Mouse (Mus musculus) v-Abl transformed pro-B cells (cell line): ENCODE measurements around the gene Rtca.

Experiments
- in situ Hi-C, 2 experiments: fragments of 400-800 bp; cut with MboI; formaldehyde crosslinking; loops; one replicate each; pipeline ENCODE4 v1.15.1; 2025; ENCODE audit not compliant: unreplicated experiment in 2 of 2

Gene Rtca

GRCm38 (mm10) chr3:116507772-116508351, at the start of gene Rtca:
Gene Rtca, minus strand, starts transcription at chr3:116508208.
- in situ Hi-C loops = loop anchor here in 1 of 2 experiments (5.0 to 25.0 kb wide), 2 partner anchors 86 to 496 kb away; partner anchors contain the start of genes Cdc14a, Extl2 and Slc30a7

- in situ Hi-C loops = no loop called here
Measured at GRCm38 (mm10) chr3:116551362-116551761, 43.4 kb upstream of the Rtca start.

DNA sequence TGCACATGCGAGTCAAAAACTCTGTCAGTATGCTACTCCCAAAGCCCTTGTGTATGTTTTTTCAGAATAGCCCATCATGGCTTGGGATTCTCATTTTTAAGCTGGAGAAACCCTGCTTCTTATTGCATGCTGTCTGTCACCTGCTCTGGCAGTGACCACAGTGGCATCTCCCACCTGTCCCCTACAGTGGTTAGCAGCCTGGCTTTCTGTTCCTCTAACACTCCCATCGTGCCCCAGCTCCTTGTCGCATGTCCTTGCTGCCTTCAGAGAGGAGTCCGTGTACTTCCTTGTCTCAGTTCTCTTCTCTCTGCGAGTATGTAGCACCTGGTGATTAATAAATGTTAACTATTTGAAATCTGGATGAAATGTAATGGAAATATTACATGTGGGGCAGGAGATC, 39.4 kb upstream of the Rtca start:
- in situ Hi-C loops = no loop called here

DNA sequence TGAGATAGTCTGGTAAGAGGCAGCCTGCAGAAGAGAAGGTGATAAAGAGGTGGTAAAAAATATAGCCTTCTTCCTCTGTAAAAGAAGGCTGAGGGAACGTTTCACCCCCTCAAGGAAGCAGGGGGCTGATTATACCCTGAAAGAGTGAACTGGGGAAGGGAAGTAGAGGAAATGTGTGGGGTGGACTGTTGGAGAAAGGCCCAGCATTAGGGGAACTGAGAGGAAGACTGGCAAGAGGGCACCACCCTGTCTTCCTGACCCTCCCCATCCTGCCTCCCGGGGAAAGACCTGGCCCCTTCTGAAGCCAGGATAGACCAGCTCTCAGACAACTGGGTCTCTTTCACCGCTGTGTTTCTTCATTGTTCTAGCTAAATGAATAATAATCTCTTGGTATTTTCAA, 34.5 kb upstream of the Rtca start:
- in situ Hi-C loops = no loop called here

DNA sequence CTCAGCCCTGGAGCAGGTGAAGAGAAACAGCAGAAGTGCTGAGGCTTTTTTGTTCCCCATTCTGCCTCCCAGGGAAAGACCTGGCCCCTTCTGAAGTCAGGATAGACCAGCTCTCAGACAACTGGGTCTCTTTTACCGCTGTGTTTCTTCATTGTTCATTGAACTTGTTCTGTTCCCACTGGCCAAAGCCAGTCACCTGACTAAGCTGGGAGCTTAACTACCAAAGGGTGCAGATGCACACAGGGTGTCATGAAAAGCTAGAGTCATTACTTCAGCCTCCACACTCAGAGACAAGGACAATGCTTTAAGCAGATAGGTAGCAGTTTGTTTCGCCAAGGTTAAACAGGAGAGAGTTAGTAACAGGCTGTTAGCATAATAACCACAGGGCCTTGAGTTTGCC, 34.1 kb upstream of the Rtca start:
- in situ Hi-C loops = no loop called here

DNA sequence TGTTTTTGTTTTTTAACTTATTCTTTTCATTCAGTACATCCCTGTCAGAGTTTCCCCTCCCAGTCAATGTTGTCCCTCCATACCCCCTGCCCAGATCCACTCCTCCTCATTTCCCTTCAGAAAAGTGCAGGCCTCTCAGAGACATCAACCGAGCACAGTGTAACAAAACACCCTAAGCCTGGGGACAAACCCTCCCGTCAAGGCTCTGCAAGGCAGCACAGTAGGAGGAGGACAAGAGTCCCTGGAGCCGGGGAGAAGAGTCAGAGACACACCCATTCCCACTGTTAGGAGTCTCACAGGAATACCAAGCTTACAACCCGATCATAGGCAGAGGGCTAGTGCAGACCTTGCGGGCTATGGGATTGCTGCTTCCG, 29.2 kb upstream of the Rtca start:
- in situ Hi-C loops = loop anchor here in 1 of 2 experiments (5.0 kb wide), 1 partner anchor 45 kb away; no protein-coding TSS in a partner anchor

DNA sequence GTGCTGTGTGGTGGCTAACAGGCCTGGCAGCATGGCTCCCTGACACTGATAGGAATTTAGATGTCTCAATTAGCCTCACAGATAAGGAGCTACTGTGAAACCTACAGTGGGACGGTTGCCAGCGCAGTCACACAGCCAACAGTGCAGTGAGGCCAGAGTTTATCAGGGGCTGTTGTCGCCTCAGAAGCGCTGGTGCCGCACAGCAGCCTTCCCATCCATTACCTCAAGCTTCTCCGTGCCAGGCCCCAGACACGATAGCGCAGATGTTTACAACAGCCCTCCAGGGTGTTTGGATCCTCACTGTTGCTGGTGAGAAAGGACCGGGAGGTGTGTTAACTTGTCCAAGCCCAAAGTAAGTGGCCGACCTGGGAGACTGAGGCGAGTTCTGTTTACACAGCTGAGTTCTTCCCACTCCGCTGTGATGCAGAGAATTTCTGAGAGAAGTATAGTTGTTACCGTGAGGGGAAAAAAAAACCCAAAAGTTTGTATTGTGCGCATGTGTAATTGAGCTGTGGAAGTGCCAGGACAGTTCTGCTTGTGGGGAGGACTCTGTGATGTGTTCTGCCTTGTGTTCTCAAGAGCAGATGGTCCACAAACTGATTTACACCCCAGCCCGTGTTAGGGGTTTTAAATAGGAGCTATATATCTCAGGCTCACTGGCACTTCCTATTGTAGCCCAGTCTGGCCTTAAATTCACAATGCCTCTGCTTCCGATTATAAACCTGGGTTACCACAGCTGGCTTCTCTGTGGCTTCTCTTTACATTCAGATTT, 28.6 kb upstream of the Rtca start:
- in situ Hi-C loops = loop anchor here in 1 of 2 experiments (5.0 kb wide), 1 partner anchor 46 kb away; no protein-coding TSS in a partner anchor

DNA sequence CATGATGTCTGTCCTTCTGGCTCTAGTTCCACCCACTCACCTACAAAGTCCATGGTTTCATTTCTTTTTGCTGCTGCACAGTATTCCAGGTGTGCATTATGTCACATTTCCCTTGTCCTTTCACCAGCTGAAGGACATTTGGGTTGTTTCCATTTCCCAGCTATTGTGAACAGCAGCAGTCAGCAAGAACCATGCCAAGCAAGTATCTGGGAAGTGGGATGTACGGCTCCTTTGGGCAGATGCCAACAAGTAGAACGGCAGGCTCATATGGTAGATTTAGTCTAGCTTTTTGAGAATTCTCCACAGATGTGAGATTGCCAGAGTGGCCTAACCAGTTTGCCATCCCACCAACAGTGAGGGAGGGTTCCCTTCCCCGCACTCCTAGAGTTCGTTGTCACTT, 22.8 kb upstream of the Rtca start:
- in situ Hi-C loops = no loop called here

DNA sequence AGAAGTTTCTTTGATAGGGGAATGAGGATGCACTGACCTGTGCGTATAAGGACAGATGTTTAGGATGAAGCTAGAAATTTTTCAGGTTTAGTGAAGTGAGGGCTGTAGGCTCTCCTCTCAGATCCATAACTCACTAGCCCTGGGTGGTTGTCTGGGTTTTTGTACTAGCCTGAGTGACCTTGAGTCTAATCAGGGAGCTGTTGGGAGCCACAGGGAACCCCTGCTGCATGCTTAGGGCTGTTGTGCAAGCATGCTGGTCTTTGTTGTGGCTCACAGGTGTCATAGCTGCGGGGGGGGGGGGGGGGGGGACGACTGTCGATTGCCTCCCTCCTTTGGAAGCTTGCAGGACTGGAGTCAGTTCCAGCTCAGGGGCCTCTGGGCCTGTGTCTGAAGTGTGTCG, 21.7 kb upstream of the Rtca start:
- in situ Hi-C loops = no loop called here

- in situ Hi-C loops = loop anchor here in 1 of 2 experiments (25.0 kb wide), 1 partner anchor 508 kb away; the partner anchor contains the start of genes Extl2 and Slc30a7
Measured at GRCm38 (mm10) chr3:116520141-116520761, 12.2 kb upstream of the Rtca start.

- in situ Hi-C loops = loop anchor here (5.0 to 25.0 kb wide), 6 partner anchors 79 to 501 kb away; partner anchors contain the start of genes Sass6 (in 2 of the 2), Cdc14a (in 1 of the 2), Extl2 (in 1 of the 2) and Slc30a7 (in 1 of the 2)
Measured at GRCm38 (mm10) chr3:116512904-116513716, 5.1 kb upstream of the Rtca start, which contains the start of gene Dbt. Gene Dbt, plus strand, starts transcription at chr3:116513070.

DNA sequence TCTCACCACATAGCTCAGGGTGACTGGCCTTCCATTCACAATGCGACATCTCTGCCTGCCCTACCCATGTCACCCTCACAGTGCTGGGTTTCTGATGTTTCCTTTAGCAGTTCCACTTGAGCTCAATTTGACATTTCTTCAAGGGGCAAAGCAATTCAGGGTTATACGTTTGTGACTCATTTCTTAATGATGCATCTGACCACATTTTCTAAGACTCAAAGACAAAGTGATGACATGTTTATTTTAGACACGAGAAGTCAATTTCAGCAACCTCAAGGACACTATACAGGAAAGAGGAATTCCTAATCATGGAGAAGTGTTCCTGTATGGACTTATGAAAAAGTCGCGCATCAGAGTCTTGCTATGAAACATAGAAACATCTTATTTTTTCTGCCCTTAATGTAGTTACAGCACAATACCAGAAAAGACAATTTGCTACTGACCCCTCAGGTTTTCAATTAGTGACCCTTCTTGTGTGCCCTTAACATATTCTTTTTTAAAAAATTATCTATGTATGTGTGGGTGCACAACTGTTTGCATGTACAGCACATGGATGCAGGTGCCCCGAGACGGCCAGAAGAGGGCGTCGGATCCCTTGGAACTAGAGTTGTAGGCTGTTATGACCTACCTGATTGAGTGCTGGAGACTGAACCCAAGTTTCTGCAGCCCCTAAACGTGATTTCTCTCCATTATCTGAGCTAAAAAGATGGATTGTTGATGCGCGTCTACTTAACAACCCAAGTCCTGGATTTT, 4.3 kb upstream of the Rtca start:
- in situ Hi-C loops = loop anchor here (5.0 to 25.0 kb wide), 6 partner anchors 80 to 500 kb away; partner anchors contain the start of genes Sass6 (in 2 of the 2), Cdc14a (in 1 of the 2), Extl2 (in 1 of the 2) and Slc30a7 (in 1 of the 2)

DNA sequence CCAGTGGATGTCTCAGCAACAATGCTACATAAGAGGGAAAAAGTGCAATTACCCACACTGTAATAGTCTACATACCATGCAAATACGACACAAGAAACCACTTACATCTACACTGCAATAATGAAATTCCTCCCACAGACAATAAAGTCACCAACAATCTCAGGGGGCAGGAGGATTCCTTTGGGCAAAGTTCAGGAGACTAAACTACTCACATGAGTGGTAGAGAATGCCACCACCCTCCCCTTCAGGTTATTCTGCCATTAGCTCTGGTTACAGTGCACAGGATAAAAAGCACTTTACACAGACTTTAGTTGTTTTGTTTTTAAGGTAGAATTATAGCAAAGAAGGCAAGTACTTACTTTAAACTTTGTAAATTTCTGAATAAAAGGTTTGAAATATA, 12.3 kb downstream of the Rtca start:
- in situ Hi-C loops = loop anchor here in 1 of 2 experiments (10.0 kb wide), 1 partner anchor 151 kb away; no protein-coding TSS in a partner anchor

GRCm38 (mm10) chr3:116493658-116494057, 14.3 kb downstream of the Rtca start:
- in situ Hi-C loops = loop anchor here (5.0 to 10.0 kb wide), 2 partner anchors 149 to 151 kb away; no protein-coding TSS in a partner anchor

- in situ Hi-C loops = loop anchor here (5.0 to 10.0 kb wide), 2 partner anchors 147 to 150 kb away; no protein-coding TSS in a partner anchor
Measured at GRCm38 (mm10) chr3:116491923-116492454, 16.0 kb downstream of the Rtca start.

GRCm38 (mm10) chr3:116490920-116491319, 17.1 kb downstream of the Rtca start:
- in situ Hi-C loops = loop anchor here (5.0 to 10.0 kb wide), 2 partner anchors 146 to 149 kb away; no protein-coding TSS in a partner anchor

- in situ Hi-C loops = no loop called here
Measured at GRCm38 (mm10) chr3:116483271-116483670, 24.7 kb downstream of the Rtca start.

DNA sequence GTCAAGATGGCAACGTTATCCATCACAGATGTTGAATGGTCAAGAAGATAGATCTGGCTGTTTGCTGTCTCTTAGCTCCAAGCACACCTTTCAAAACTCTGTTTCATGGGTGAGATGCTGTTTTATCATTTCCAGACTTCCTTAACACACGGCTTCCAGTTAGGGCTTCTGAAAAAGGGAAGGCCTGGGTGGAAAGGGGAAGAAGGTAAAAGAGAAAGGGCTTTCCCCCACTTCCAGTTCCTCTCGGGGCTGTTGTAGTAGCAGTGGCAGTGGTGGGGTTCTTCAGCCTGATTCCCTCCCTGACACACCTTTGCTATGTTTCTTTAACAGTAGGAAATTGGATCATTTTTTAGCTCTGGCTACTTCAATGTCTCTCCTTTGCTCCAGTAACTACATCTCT, 25.3 kb downstream of the Rtca start:
- in situ Hi-C loops = no loop called here

DNA sequence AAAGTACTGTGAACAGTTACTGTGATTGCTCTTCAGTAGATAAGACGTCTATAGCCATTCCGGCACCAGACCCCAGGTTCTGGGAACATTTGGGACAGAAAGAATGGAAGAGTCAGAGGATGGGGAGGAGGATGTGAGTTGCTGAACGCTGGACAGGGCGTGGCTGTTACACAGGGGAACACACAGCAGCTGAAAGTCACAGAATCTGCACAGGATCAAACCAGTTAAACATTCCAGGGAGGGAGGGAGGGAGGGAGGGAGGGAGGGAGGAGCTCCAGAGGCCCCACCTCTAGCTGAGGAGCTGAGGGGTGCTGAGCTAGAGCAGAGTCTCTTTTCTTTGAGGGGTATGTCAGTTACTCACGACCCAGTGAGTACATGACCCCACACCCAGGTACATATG, 27.1 kb downstream of the Rtca start:
- in situ Hi-C loops = no loop called here
